Mouse (Mus musculus) liver, adult 2 months (tissue): ENCODE data around the gene Nhlrc2.

Source experiments
- CTCF ChIP-seq: fragments of 200-500 bp; IDR thresholded peaks from 2 replicates; pipeline ENCODE4 v1.5.1; 2011; ENCODE audit warnings: low read depth, low read length, control low read depth
- POLR2A ChIP-seq: fragments of 200-500 bp; IDR thresholded peaks from 2 replicates; pipeline ENCODE4 v1.6.1; 2011; ENCODE audit warnings: low read length, control low read depth; ENCODE audit not compliant: insufficient read depth; ENCODE audit errors: extremely low read depth

DNA sequence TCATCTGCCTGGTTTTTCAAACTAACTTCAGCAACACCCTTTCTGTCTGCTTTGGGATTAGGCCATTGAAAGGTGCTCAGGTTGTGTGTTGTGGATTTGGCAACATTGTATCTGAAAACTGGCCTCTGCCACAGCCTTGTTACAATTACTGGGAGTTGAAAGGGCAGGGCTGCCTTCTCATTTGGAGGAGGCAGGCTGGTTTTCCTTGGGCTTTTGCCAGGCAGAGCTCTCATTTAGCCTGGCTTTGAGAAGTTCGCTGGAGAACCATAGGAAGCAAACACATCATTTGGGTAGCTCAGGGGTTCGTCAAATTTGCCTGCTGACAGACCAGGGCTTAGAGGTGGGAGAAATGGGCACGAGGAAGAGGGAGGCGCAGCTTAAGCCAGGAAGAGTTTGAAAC is 71.5 kb downstream of the Nhlrc2 start:
- TF ChIP-seq POLR2A = no peak
- TF ChIP-seq CTCF = no peak
